9 mouse cellular contexts compared by ENCODE assay signal in genomic region chr6:93729702-93730101, GRCm38 (mm10).
DNase-seq lines count a peak whose midpoint lies in the region; TF ChIP-seq lines count a peak whose summit lies in the region.
"Had no signal": no experiment of that assay in that cellular context is flagged by ENCODE, and none has a peak within 500 bp of the region (broad histone marks: within the 10 kb centered on the region; RNA-seq: fewer than 3 reads in every experiment).

No protein-coding gene starts in this region.

- no peak overlapping the region for H3K4me3 ChIP-seq in kidney, adult 2 months (ENCODE audit: insufficient read depth, low read depth, low read length)
- no peak overlapping the region for H3K4me3 ChIP-seq in small intestine, adult 2 months (ENCODE audit: low read depth, low read length)
- H3K4me3 ChIP-seq: stomach, embryonic 15.5 days had no signal

- no peaks in the 10 kb centered on the region for H3K4me1 ChIP-seq in kidney, adult 2 months (ENCODE audit: control insufficient read depth, insufficient read depth, low read length)
- no peaks in the 10 kb centered on the region for H3K4me1 ChIP-seq in small intestine, adult 2 months (ENCODE audit: control insufficient read depth, insufficient read depth, insufficient read length, low read length)

- no peaks in the 10 kb centered on the region for H3K36me3 ChIP-seq in kidney, adult 2 months (ENCODE audit: control insufficient read depth, insufficient read depth, low read length)
- H3K36me3 ChIP-seq in small intestine, adult 2 months (ENCODE audit: control insufficient read depth, insufficient read depth, low read length), result no peaks in the 10 kb centered on the region
- H3K36me3 ChIP-seq: stomach, embryonic 15.5 days had no signal

- TF ChIP-seq CTCF in kidney, adult 2 months (conservative IDR thresholded peaks at IDR 0.05; ENCODE audit: insufficient read depth, insufficient read length, low read depth, low read length), result peak; percentile 30; the same call in 1 of the 2 replicates
- TF ChIP-seq CTCF in small intestine, adult 2 months (IDR thresholded peaks at IDR 0.05; ENCODE audit: extremely low read depth, insufficient read length, insufficient replicate concordance, low read depth, low read length), result peak; percentile 26; the same call in 1 of the 2 replicates

- WGBS in kidney, adult 2 months, result 77% methylated on average over 8 of the region's 8 CpGs
- 81% methylated on average over 8 of the region's 8 CpGs for WGBS in small intestine, adult 2 months

- TF ChIP-seq POLR2A in kidney, adult 2 months (IDR thresholded peaks at IDR 0.05; ENCODE audit: low read depth, low read length), result no peak
- no peak for TF ChIP-seq POLR2A in small intestine, adult 2 months (IDR thresholded peaks at IDR 0.05; ENCODE audit: low read depth, low read length)

- no peak overlapping the region for H3K27ac ChIP-seq in kidney, adult 2 months (ENCODE audit: insufficient read depth, low read depth, low read length)
- no peak overlapping the region for H3K27ac ChIP-seq in small intestine, adult 2 months (ENCODE audit: insufficient read depth, low read depth, low read length)
- H3K27ac ChIP-seq: stomach, embryonic 15.5 days had no signal

- peak; percentile 49 to 58 for DNase-seq in cerebellum, postnatal 10 days
- no peak for DNase-seq in cerebellum, adult 11-12 months
- no peak for DNase-seq in kidney, adult 2 months
- no peak for DNase-seq in kidney, adult 18-20 months
- peak; percentile 62 for DNase-seq in retina, postnatal 1 day
- no peak for DNase-seq in retina, embryonic 14.5 days (ENCODE audit: low spot score)
- DNase-seq in adrenal gland, adult 18-20 months (ENCODE audit: low spot score in 2 of 2), result no peak

- H3K27me3 ChIP-seq in kidney, adult 2 months (replicated peaks; ENCODE audit: control insufficient read depth, insufficient read depth, low read length), result no peaks in the 10 kb centered on the region
- H3K27me3 ChIP-seq in small intestine, adult 2 months (ENCODE audit: control insufficient read depth, insufficient read depth, low read length), result no peaks in the 10 kb centered on the region
- H3K27me3 ChIP-seq: stomach, embryonic 15.5 days had no signal

Comparison
In these comparisons a context has a peak if more than half of its experiments do, and no peak if none do; other contexts are left out.
1. DNase-seq: peak in cerebellum, postnatal 10 days (2 of 2) and retina, postnatal 1 day (single experiment); none in cerebellum, adult 11-12 months (single experiment), kidney, adult 2 months (single experiment), kidney, adult 18-20 months (single experiment), retina, embryonic 14.5 days (single experiment) and adrenal gland, adult 18-20 months (0 of 2).